Mouse (Mus musculus) spleen, adult 12 weeks (tissue): ENCODE measurements around the gene Ciart.
"Not testable (repeated sequence)": the region's sequence is repeated elsewhere in the genome, so short reads cannot be mapped to it uniquely, and the experiment has no call there.

Source experiments
- DNase-seq: peaks from one replicate; pipeline ENCODE4 v3.0.0; 2022; ENCODE audit warnings: low spot score

Gene Ciart

DNA sequence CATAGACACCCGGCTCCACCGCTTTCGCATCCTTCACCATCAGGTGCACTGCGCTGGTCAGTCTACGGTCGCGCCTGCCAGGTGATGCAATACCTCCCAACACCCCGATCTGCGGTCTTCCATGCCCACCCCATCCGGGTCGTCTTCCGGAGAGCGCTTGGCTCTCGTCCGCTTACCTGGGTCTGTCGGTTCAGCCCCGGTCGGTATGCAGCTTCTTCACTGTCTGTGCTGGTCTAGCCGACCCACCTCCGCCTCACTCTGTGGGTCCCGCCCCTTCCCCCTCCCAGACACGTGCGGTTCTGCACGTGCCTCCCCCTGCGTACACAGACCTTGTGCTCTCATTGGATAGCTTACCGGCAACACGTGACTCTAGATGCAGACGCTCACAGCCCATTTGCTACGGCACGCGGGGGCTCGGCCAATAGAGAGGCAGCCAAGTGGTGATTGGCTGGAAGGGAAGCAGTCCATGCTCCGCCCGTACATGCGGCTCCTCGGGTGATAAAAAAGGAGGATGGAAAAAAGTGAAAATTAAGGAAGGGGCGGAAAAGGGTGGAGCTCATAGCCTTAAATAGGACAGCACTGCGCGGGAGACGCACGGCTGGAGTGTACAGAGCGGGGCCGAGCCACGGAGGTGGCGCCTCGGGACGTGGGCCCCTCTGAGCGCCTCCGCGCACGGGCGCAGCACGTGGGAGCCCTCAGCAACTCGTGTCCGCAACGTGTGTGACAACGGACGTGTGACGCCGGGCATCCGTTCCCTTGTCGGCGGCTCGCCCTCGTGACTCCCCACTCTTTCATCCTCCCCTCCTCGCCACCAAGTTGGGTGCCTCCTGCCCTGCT is at the start of gene Ciart:
Gene Ciart, minus strand, starts transcription at position 273 of the 837 bp plus-strand sequence.
- DNase-seq: peak; percentile 74

DNA sequence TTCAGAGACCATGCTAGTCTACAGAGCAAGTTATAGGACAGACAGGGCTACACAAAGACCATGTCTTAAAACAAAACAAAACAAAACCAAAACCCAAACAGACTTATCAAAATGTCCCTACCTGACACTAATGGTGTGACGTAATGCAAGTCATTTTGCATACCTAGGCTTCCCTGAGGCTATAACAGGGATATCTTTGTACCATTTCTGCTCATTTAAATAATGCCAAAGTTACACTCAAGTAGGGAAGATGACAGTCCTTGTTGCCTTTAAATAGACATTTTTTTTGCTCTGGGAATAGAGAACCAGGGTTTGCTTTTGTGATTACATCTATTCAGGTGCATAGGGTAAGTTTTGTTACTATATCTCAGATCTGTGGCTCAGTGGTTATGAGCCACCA is 49.4 kb upstream of the Ciart start:
- DNase-seq: no peak

DNA sequence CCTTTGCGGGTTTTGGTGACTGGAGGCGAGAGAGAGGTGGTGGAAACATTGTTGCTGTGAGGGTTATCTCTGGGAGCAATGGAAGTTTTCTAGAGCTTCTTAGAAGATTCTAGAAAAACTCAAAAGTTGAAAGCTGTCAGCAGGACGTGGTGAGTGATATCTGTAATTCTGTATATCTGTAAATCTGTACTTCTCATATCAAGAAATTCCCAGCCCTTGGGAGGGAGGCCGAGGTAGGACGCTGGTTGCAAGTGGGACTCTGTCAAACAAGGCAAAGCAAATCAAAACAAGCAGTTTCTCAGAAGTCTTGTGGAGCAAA is 48.4 kb upstream of the Ciart start:
- DNase-seq: no peak

- DNase-seq: peak; percentile 63
Measured at GRCm38 (mm10) chr3:95929581-95930470, 47.8 kb upstream of the Ciart start.

GRCm38 (mm10) chr3:95928658-95929503 is 46.8 kb upstream of the Ciart start, which contains the start of gene Anp32e:
Gene Anp32e, plus strand, starts transcription at chr3:95929246.
- DNase-seq: peak; percentile 95

DNA sequence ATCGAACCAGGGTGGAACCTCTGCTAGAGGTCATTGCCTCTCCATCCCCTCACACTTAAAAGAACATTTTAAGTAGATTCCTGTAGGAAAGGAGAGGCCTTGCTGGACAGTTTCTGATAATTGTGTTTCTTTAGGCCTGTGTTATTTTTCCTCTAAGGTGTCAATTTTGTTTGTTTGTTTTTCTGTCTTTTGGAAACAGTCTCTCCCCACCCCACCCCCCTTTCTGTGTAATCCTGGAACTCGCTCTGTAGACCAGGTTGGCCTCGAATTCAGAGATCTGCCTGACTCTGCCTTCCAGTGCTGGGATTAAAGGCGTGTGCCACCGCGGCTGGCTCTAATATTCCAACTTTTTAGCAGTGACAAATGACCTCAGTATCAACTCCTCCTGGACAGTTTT is 46.2 kb upstream of the Ciart start:
- no peak for DNase-seq

GRCm38 (mm10) chr3:95925087-95925486 is 43.0 kb upstream of the Ciart start:
- no peak for DNase-seq

GRCm38 (mm10) chr3:95924185-95924584 is 42.1 kb upstream of the Ciart start:
- no peak for DNase-seq

DNA sequence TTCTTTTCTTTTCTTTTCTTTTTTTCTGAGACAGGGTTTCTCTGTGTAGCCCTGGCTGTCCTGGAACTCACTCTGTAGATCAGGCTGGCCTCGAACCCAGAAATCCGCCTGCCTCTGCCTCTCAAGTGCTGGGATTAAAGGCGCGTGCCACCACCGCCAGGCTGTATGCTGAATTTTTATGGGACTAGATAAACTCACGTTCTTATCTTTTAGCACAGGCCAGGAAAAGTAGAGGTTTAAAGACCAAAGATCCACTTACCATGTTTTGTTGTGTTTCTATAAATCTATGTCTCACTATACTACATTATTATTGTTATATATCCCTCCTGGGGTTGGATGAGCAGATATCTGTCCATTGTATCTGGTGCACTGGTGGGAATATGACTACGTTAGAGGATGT is 41.4 kb upstream of the Ciart start:
- not testable (repeated sequence) for DNase-seq

DNA sequence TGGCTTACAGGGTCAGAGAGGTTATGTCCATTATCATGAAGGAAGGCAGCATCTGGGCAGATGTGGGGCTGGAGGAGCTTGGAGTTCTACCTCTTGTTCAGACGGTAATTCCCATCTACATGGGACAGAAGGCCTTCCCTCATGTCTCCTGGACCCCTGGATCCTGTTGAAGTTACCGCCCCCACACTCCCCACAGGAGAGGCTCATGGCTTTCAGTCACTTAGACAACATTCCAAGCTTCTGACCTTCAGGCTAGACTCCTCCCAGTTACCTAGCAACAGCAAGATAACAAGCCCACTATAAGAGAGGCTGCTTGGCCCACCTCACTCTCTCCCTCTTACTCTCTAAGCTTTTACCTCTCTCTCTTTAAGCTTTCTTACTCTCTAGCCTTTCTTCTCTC is 38.5 kb upstream of the Ciart start:
- DNase-seq: not testable (repeated sequence)

DNA sequence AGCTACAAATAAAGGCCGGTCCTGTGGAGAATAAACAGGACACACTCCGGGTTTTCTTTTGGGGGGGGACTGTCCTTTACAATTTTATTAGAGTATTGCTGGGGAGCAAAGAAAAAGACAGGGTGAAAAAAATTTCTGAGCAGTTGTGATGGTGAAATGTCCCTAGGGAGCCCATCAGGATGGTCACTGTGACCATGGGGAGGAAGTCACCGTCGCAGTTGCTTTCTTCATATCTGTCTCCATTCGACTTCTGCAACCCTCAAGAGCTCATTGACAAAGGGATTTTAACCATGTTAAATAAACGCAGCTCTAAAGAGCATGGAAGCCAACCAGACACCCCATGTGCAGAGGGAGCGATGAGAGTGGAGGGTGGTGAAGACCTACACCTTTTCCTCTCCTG is 34.7 kb upstream of the Ciart start:
- DNase-seq: no peak

DNA sequence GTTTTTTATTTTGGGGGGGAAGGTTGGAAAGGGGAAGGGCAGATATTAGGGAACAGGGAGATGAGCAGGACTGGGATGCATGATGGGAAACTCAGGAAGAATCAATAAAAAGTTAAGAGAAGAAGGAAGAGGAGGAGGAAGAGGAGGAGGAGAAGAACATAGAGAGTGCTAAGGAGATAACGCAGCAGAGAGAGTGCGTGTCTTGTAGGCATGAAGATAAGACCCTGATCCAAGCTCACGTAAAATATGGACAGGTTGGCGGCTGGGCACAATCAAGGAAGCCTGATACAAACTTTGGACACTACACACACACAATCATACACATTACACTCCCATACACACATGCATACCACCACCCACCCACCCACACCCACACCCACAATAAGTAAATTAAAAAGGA is 32.7 kb upstream of the Ciart start:
- DNase-seq: no peak

GRCm38 (mm10) chr3:95907613-95908012 is 25.6 kb upstream of the Ciart start:
- DNase-seq: no peak

DNA sequence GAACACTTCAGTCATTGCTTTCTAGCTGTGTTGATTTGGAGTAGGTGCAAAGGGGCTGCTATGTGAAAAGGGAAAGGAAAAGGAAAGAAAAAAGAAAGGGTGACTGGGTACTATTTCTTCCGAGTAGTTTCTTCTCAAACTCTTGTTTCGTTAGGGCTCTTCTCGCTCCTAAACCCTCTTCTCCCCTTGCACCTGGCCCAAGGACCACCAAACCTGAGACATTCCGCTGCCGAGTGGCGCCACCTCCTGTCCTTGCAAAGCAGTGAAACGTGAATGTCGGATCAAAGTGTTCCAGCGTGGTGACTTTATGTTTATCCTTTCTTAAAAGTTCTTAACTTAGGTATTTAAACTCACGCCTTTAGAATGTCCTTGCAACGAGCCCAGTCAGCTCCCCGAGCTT is 24.8 kb upstream of the Ciart start:
- no peak for DNase-seq

- no peak for DNase-seq
Measured at GRCm38 (mm10) chr3:95905940-95906492, 24.0 kb upstream of the Ciart start.

GRCm38 (mm10) chr3:95905146-95905939 is 23.3 kb upstream of the Ciart start:
- no peak for DNase-seq

GRCm38 (mm10) chr3:95904568-95904967 is 22.5 kb upstream of the Ciart start, which contains the start of gene Car14:
Gene Car14, minus strand, starts transcription at chr3:95904691.
- no peak for DNase-seq

DNA sequence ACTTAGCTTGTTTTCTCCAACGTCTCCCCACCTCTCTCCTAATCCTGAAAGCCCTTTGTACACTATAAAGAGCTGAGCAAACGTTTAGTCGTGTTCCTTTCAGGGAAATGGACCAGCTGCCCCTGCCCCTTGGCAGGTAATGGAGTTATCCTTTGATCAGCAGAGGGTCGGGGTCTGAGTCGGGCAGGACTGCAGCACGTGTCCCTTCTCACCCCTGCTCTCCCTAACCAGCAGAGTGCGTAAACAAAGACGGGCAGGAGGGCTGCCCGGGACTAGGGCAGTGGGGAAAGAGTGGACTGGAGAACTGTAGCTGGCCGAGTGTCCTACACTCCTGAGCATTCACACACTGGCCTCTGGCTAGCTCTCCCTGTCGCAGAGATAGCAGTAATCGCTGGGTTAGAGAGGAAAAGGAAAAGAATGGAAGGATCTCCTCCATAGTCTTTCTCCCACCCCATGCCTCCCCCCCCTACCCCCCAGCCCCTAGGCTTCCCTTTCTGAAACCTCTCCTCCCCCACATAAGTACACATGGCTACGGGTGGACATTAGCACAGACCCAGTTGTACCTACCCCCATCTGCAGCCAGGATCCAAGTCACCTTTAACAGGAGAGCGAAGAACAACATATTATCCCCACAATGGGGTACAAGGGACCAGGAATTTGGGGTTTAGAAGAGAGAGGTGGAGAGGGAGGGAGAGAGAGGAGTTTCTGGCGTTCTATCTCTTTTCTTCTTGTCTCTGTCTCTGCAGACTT is 21.9 kb upstream of the Ciart start:
- no peak for DNase-seq

- DNase-seq: no peak
Measured at GRCm38 (mm10) chr3:95902643-95903042, 20.6 kb upstream of the Ciart start.

- no peak for DNase-seq
Measured at GRCm38 (mm10) chr3:95902373-95902625, 20.2 kb upstream of the Ciart start.
